Mouse (Mus musculus) hindbrain, embryonic 12.5 days (tissue): Measurements from ENCODE around the gene Slc45a1. TPM values are rescaled to one million over a fixed set of nuclear protein-coding genes. Genes with fewer than 3 reads are reported as not detected.

Source experiments
- ATAC-seq: fragments of 200-750 bp; cut with Nextera tagmentation; 2 replicates; pipeline ENCODE4 v1.8.0; 2017; ENCODE audit warnings: moderate TSS enrichment; ENCODE audit not compliant: low FRiP score
- H3K27ac ChIP-seq: fragments of 300-500 bp; sonication (generic); 2 replicates; pipeline ENCODE4 v1.5.1; 2016; ENCODE audit warnings: mild to moderate bottlenecking
- H3K27me3 ChIP-seq: fragments of 300-500 bp; sonication (generic); 2 replicates; pipeline ENCODE4 v1.6.1; 2016; ENCODE audit warnings: mild to moderate bottlenecking
- H3K36me3 ChIP-seq: fragments of 300-500 bp; sonication (generic); 2 replicates; pipeline ENCODE4 v1.6.1; 2016; ENCODE audit warnings: mild to moderate bottlenecking
- H3K4me1 ChIP-seq: fragments of 300-500 bp; sonication (generic); 2 replicates; pipeline ENCODE4 v1.6.1; 2016
- H3K4me2 ChIP-seq: fragments of 300-500 bp; sonication (generic); replicated peaks from 2 replicates; pipeline ENCODE4 v1.6.1; 2016; ENCODE audit warnings: mild to moderate bottlenecking
- H3K4me3 ChIP-seq: fragments of 300-500 bp; sonication (generic); 2 replicates; pipeline ENCODE4 v1.5.1; 2016; ENCODE audit warnings: mild to moderate bottlenecking
- H3K9ac ChIP-seq: fragments of 300-500 bp; sonication (generic); 2 replicates; pipeline ENCODE4 v1.6.1; 2016; ENCODE audit warnings: mild to moderate bottlenecking, moderate library complexity
- H3K9me3 ChIP-seq: fragments of 300-500 bp; sonication (generic); replicated peaks from 2 replicates; pipeline ENCODE4 v1.6.1; 2016; ENCODE audit warnings: mild to moderate bottlenecking
- WGBS: fragments of 180-500 bp; shearing (Covaris S2); methylation state at CpG from one replicate; pipeline ENCODE4 v1.1.7; 2016; 5-methylcytosine and 5-hydroxymethylcytosine counted together
- polyA plus RNA-seq: library from polyadenylated mRNA; unstranded; fragments of >200 nt; fragmentation: Nextera tagmentation; extraction: Ambion mirVana; gene quantifications from 2 replicates; pipeline ENCODE4 v1.2.1, GENCODE M21; 2016

Slc45a1 gene
- polyA plus RNA-seq, 1 experiment from 2014 or later: 12.4 TPM

DNA sequence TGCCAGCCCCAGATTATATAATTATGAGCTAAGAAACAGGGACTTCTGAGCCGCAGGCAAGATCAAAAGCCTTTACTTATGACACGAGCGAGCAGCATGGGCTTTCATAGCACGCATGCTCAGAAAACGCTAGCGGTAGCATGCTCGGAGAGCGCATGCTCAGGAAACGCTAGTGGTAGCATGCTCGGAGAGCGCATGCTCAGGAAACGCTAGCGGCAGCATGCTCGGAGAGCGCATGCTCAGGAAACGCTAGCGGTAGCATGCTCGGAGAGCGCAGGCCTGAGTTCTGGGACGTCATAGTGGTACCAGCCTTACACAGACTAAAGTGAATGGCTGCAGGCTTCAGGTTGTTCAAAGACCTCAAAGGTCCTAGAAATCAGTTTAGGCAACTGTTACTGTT lies 26.8 kb upstream of the Slc45a1 start:
- Histone ChIP-seq H3K27ac (no peak overlapping the region), H3K4me3 (no peak overlapping the region), H3K4me2 (no peak overlapping the region), H3K36me3 (no peaks in the 10 kb centered on the region), H3K9ac (no peak overlapping the region), H3K9me3 (0 out of 2 replicates have a peak, but pooled peaks cover 7% of the 10 kb centered on the region), H3K4me1 (peaks cover 10% of the 10 kb centered on the region), H3K27me3 (no peaks in the 10 kb centered on the region)
- WGBS: 97% methylated on average over 20 of the region's 20 CpGs
- ATAC-seq: no peak

GRCm38 (mm10) chr4:150677846-150678224 lies 25.9 kb upstream of the Slc45a1 start:
- H3K36me3 ChIP-seq: no peaks in the 10 kb centered on the region
- H3K4me3 ChIP-seq: no peak overlapping the region
- 0 out of 2 replicates have a peak overlapping the region, but pooled peaks have one; percentile 6 for H3K4me2 ChIP-seq
- H3K27ac ChIP-seq: no peak overlapping the region; the same call in 1 of the 2 replicates
- 25% methylated on average over 3 of the region's 4 CpGs for WGBS
- peaks cover 10% of the 10 kb centered on the region for H3K4me1 ChIP-seq
- 0 out of 2 replicates have a peak, but pooled peaks cover 7% of the 10 kb centered on the region for H3K9me3 ChIP-seq
- H3K27me3 ChIP-seq: no peaks in the 10 kb centered on the region
- no peak overlapping the region for H3K9ac ChIP-seq
- peak; percentile 26 for ATAC-seq

GRCm38 (mm10) chr4:150677126-150677845 lies 25.3 kb upstream of the Slc45a1 start:
- 23% methylated on average over 10 of the region's 10 CpGs for WGBS
- H3K4me2 ChIP-seq: 0 out of 2 replicates have a peak overlapping the region, but pooled peaks have one; percentile 6
- peak; percentile 54; the same call in 1 of the 2 replicates for ATAC-seq
- no peak overlapping the region for H3K4me3 ChIP-seq
- H3K9ac ChIP-seq: no peak overlapping the region
- H3K4me1 ChIP-seq: peaks cover 10% of the 10 kb centered on the region
- no peak overlapping the region for H3K27ac ChIP-seq
- H3K9me3 ChIP-seq: 0 out of 2 replicates have a peak, but pooled peaks cover 7% of the 10 kb centered on the region
- H3K36me3 ChIP-seq: no peaks in the 10 kb centered on the region
- no peaks in the 10 kb centered on the region for H3K27me3 ChIP-seq

DNA sequence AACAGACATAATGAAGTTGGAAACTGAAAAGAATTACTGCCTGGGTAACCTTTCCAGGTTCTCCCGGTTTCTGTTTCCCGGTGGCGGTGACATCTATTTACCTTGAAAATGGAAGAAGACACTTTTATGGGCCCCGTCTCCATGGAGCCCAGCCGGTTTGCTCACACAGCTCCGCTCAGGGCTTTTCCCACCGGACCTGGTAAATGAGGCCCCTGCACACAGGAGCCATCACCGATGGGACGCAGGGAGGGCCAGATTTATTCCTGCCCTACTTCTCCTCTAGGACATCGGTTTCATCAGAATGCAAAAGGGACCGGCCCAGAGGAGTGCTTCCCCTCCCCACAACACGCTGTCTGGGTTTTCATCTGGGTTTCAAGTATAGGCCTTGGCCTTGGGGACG lies 24.1 kb upstream of the Slc45a1 start:
- peaks cover 10% of the 10 kb centered on the region for H3K4me1 ChIP-seq
- no peak overlapping the region for H3K4me2 ChIP-seq
- 77% methylated on average over 13 of the region's 13 CpGs for WGBS
- no peak overlapping the region for H3K9ac ChIP-seq
- 0 out of 2 replicates have a peak, but pooled peaks cover 7% of the 10 kb centered on the region for H3K9me3 ChIP-seq
- no peaks in the 10 kb centered on the region for H3K27me3 ChIP-seq
- no peak for ATAC-seq
- H3K36me3 ChIP-seq: no peaks in the 10 kb centered on the region
- H3K4me3 ChIP-seq: no peak overlapping the region
- 0 out of 2 replicates have a peak overlapping the region, but pooled peaks have one; percentile 14 for H3K27ac ChIP-seq

DNA sequence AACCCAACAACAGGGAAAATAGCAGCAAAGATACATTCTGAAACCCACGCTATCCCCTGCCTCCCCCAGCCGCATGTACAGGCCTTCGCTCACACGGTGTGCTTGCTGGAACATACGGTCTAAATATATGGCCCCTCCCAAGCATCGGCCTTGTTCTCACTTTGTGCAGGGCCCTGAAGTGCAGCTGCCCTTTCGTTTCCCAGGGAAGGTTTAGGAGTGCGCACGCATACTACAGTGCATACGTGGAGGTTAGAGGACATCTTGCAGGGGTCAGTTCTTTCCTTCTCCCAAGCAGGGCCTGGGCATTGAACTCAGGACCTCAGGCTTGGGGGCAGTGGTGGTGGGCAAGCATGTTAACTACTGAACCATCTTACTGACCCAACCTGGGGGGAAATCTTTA lies 23.3 kb upstream of the Slc45a1 start:
- Histone ChIP-seq H3K9me3 (no peaks in the 10 kb centered on the region), H3K36me3 (no peaks in the 10 kb centered on the region), H3K4me2 (no peak overlapping the region), H3K27me3 (no peaks in the 10 kb centered on the region), H3K4me3 (no peak overlapping the region), H3K9ac (no peak overlapping the region), H3K27ac (no peak overlapping the region), H3K4me1 (peaks cover 10% of the 10 kb centered on the region)
- no peak for ATAC-seq
- WGBS: 94% methylated on average over 10 of the region's 10 CpGs

- no peaks in the 10 kb centered on the region for H3K36me3 ChIP-seq
- H3K9ac ChIP-seq: no peak overlapping the region
- H3K27ac ChIP-seq: no peak overlapping the region
- H3K4me3 ChIP-seq: no peak overlapping the region
- WGBS: 90% methylated on average over 10 of the region's 10 CpGs
- H3K4me1 ChIP-seq: peaks cover 15% of the 10 kb centered on the region
- peaks cover 7% of the 10 kb centered on the region; the same call in 1 of the 2 replicates for H3K27me3 ChIP-seq
- no peak for ATAC-seq
- no peak overlapping the region for H3K4me2 ChIP-seq
- no peaks in the 10 kb centered on the region for H3K9me3 ChIP-seq
Measured at GRCm38 (mm10) chr4:150665806-150666205, 13.8 kb upstream of the Slc45a1 start.

DNA sequence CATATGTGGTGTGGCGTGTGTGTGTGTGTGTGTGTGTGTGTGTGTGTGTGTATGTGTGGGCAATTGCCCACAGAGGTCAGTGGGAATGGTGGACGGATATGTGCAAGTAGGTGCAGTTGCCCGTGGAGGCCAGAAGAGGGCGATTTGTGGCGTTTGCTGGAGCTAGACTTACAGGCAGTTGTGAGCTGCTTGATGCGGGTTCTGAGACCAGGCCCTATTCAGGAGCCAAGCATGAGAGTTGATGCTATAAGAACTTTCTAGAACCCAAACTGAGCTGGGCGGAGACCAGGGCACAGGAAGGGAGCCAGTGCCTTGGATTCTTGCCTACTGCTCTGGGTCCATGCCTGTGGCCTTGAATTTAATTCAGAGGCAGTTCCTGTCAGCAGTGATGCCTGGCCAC lies 12.8 kb upstream of the Slc45a1 start:
- WGBS: 75% methylated on average over 7 of the region's 7 CpGs
- ATAC-seq: no peak
- no peak overlapping the region for H3K9ac ChIP-seq

DNA sequence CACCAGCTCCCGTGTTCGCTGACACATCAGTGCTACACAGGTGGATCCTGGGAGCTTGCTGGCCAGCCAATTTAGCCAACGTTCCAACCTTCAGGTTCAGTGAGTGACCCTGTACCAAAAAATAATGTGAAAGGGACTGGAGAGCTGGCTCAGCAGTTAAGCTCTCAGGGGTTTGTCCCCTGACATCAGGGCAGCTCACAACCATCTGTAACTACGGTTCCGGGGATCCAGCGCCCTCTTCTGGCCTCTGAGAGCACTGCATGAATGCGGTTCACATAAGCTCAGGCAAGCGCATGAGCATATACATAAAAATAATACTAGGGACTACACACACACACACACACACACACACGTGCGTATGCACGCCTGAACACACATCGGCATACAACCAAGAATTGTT lies 11.2 kb upstream of the Slc45a1 start:
- H3K4me1 ChIP-seq: peaks cover 18% of the 10 kb centered on the region
- H3K9me3 ChIP-seq: no peaks in the 10 kb centered on the region
- H3K4me3 ChIP-seq: no peak overlapping the region
- WGBS: 60% methylated on average over 12 of the region's 12 CpGs
- ATAC-seq: no peak
- H3K27ac ChIP-seq: no peak overlapping the region
- no peak overlapping the region for H3K9ac ChIP-seq
- H3K36me3 ChIP-seq: no peaks in the 10 kb centered on the region
- H3K4me2 ChIP-seq: no peak overlapping the region
- H3K27me3 ChIP-seq: peaks cover 8% of the 10 kb centered on the region; the same call in 1 of the 2 replicates

More for the DNA sequence above, 12.8 kb upstream of the Slc45a1 start:
- Histone ChIP-seq H3K27ac (no peak overlapping the region), H3K36me3 (no peaks in the 10 kb centered on the region), H3K9me3 (no peaks in the 10 kb centered on the region), H3K4me1 (peaks cover 18% of the 10 kb centered on the region), H3K4me2 (no peak overlapping the region), H3K4me3 (no peak overlapping the region), H3K27me3 (peaks cover 8% of the 10 kb centered on the region; the same call in 1 of the 2 replicates)

- Histone ChIP-seq H3K9ac (peak overlapping the region; percentile 14; the same call in 1 of the 2 replicates), H3K4me1 (peaks cover 18% of the 10 kb centered on the region), H3K27me3 (peaks cover 8% of the 10 kb centered on the region; the same call in 1 of the 2 replicates), H3K4me3 (0 out of 2 replicates have a peak overlapping the region, but pooled peaks have one; percentile 5), H3K4me2 (peak overlapping the region; percentile 40), H3K27ac (0 out of 2 replicates have a peak overlapping the region, but pooled peaks have one; percentile 36), H3K9me3 (0 out of 2 replicates have a peak, but pooled peaks cover 1% of the 10 kb centered on the region), H3K36me3 (no peaks in the 10 kb centered on the region)
- 6% methylated on average over 13 of the region's 13 CpGs for WGBS
- no peak for ATAC-seq
Measured at GRCm38 (mm10) chr4:150661886-150662285, 9.9 kb upstream of the Slc45a1 start.

GRCm38 (mm10) chr4:150659926-150660610 lies 8.1 kb upstream of the Slc45a1 start:
- Histone ChIP-seq H3K4me3 (no peak overlapping the region), H3K4me1 (peaks cover 21% of the 10 kb centered on the region), H3K4me2 (no peak overlapping the region), H3K27me3 (peaks cover 8% of the 10 kb centered on the region; the same call in 1 of the 2 replicates), H3K9ac (no peak overlapping the region), H3K36me3 (no peaks in the 10 kb centered on the region), H3K27ac (no peak overlapping the region), H3K9me3 (0 out of 2 replicates have a peak, but pooled peaks cover 5% of the 10 kb centered on the region)
- ATAC-seq: no peak
- 75% methylated on average over 9 of the region's 9 CpGs for WGBS

GRCm38 (mm10) chr4:150656504-150656903 lies 4.5 kb upstream of the Slc45a1 start:
- H3K4me2 ChIP-seq: no peak overlapping the region
- 80% methylated on average over 6 of the region's 6 CpGs for WGBS
- no peak for ATAC-seq

DNA sequence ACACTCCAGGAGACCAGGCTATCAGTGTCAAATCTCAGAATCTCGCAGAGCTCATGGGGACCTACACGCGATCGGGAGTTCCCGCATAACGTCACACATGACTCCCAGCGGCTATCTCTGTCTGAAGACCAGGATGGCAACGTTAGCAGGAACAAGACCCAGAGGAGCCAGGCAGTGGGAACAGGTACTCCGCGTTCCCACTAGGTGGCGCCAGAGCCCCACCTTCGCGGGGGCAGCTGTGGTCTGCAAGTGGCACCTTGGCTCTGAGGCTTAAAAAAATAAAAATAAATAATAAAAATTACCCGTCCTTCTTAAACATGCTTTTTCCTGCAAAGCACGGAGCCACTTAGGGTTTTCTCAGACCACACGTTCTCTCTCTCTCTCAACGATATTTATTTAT lies 4.0 kb upstream of the Slc45a1 start:
- 8% methylated on average over 17 of the region's 17 CpGs for WGBS
- H3K9ac ChIP-seq: no peak overlapping the region

More at GRCm38 (mm10) chr4:150656504-150656903, 4.5 kb upstream of the Slc45a1 start:
- 0 out of 2 replicates have a peak, but pooled peaks cover 5% of the 10 kb centered on the region for H3K9me3 ChIP-seq
- no peak overlapping the region for H3K9ac ChIP-seq
- no peak overlapping the region for H3K27ac ChIP-seq
- peaks cover 29% of the 10 kb centered on the region; the same call in 1 of the 2 replicates for H3K27me3 ChIP-seq
- H3K36me3 ChIP-seq: no peaks in the 10 kb centered on the region
- H3K4me1 ChIP-seq: peaks cover 19% of the 10 kb centered on the region
- H3K4me3 ChIP-seq: no peak overlapping the region

More for the DNA sequence above, 4.0 kb upstream of the Slc45a1 start:
- H3K36me3 ChIP-seq: no peaks in the 10 kb centered on the region
- H3K4me1 ChIP-seq: peaks cover 17% of the 10 kb centered on the region
- H3K27me3 ChIP-seq: peaks cover 28% of the 10 kb centered on the region; the same call in 1 of the 2 replicates
- H3K9me3 ChIP-seq: 0 out of 2 replicates have a peak, but pooled peaks cover 5% of the 10 kb centered on the region
- no peak overlapping the region for H3K4me3 ChIP-seq
- ATAC-seq: peak; percentile 69
- no peak overlapping the region for H3K27ac ChIP-seq
- peak overlapping the region; percentile 23; the same call in 1 of the 2 replicates for H3K4me2 ChIP-seq
